Mouse (Mus musculus) limb, embryonic 15.5 days (tissue): Measurements from ENCODE around the gene Lrrc4. TPM values are rescaled to one million over a fixed set of nuclear protein-coding genes. Genes with fewer than 3 reads are reported as not detected.

ENCODE experiments used
- ATAC-seq: fragments of 200-750 bp; cut with Nextera tagmentation; 2 replicates; pipeline ENCODE4 v1.8.0; 2017; ENCODE audit warnings: low read depth, moderate TSS enrichment; ENCODE audit not compliant: insufficient number of reproducible peaks, low FRiP score, low TSS enrichment
- H3K27ac ChIP-seq: fragments of 300-500 bp; sonication (generic); 2 replicates; pipeline ENCODE4 v1.5.1; 2015; ENCODE audit warnings: moderate library complexity, mild to moderate bottlenecking, inconsistent platforms
- H3K27me3 ChIP-seq: fragments of 300-500 bp; sonication (generic); 2 replicates; pipeline ENCODE4 v1.6.1; 2015; ENCODE audit warnings: inconsistent platforms
- H3K36me3 ChIP-seq: fragments of 300-500 bp; sonication (generic); 2 replicates; pipeline ENCODE4 v1.6.1; 2015; ENCODE audit warnings: inconsistent platforms
- H3K4me1 ChIP-seq: fragments of 300-500 bp; sonication (generic); 2 replicates; pipeline ENCODE4 v1.6.1; 2015; ENCODE audit warnings: inconsistent platforms
- H3K4me2 ChIP-seq: fragments of 300-500 bp; sonication (generic); 2 replicates; pipeline ENCODE4 v1.6.1; 2015; ENCODE audit warnings: mild to moderate bottlenecking, inconsistent platforms
- H3K4me3 ChIP-seq: fragments of 300-500 bp; sonication (generic); 2 replicates; pipeline ENCODE4 v1.5.1; 2015; ENCODE audit warnings: mild to moderate bottlenecking, inconsistent platforms
- H3K9ac ChIP-seq: fragments of 300-500 bp; sonication (generic); 2 replicates; pipeline ENCODE4 v1.6.1; 2015; ENCODE audit warnings: inconsistent platforms
- H3K9me3 ChIP-seq: fragments of 300-500 bp; sonication (generic); 2 replicates; pipeline ENCODE4 v1.6.1; 2016; ENCODE audit warnings: inconsistent platforms
- WGBS: fragments of 180-500 bp; shearing (Covaris S2); methylation state at CpG from one replicate; pipeline ENCODE4 v1.1.7; 2015; 5-methylcytosine and 5-hydroxymethylcytosine counted together
- polyA plus RNA-seq: library from polyadenylated mRNA; unstranded; fragments of >200 nt; fragmentation: Nextera tagmentation; extraction: Ambion mirVana; gene quantifications from 2 replicates; pipeline ENCODE4 v1.2.1, GENCODE M21; 2015

The Lrrc4 gene
- polyA plus RNA-seq, 1 experiment from 2014 or later: 0.56 TPM

DNA sequence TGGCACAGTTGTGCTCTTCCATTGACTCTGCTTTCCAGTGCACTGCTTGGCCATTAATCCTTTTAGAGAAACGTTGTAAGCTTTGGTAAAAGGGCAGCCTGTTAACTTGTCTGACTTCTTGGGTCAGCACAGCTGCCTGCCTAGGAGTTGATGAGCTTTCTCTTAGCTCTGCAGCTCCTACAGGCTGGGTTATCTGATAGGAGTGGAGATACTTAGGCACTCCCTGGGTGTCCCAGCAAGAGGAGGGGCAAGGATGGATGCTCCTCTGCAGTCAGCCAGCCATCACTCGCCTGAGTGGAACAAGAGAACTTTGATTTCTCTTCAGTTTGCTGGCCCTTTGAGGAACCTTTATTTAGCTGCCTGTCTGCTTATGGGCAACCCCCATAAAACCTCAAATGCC is 121.5 kb downstream of the Lrrc4 start:
- no peak overlapping the region for H3K4me2 ChIP-seq
- peaks cover 6% of the 10 kb centered on the region; the same call in 1 of the 2 replicates for H3K4me1 ChIP-seq
- no peaks in the 10 kb centered on the region for H3K9me3 ChIP-seq
- no peak for ATAC-seq
- H3K27me3 ChIP-seq: no peaks in the 10 kb centered on the region
- no peak overlapping the region for H3K9ac ChIP-seq
- no peak overlapping the region for H3K4me3 ChIP-seq
- H3K36me3 ChIP-seq: peaks cover 18% of the 10 kb centered on the region
- 31% methylated on average over 2 of the region's 2 CpGs for whole genome bisulfite sequencing
- no peak overlapping the region for H3K27ac ChIP-seq

- 77% methylated on average over 12 of the region's 12 CpGs for WGBS
- Histone ChIP-seq H3K4me1 (peaks cover 11% of the 10 kb centered on the region), H3K4me3 (no peak overlapping the region), H3K9me3 (no peaks in the 10 kb centered on the region), H3K36me3 (peaks cover 13% of the 10 kb centered on the region), H3K9ac (no peak overlapping the region), H3K27me3 (no peaks in the 10 kb centered on the region), H3K27ac (no peak overlapping the region), H3K4me2 (no peak overlapping the region)
- no peak for ATAC-seq
Measured at GRCm38 (mm10) chr6:28706976-28707592, 124.5 kb downstream of the Lrrc4 start.

DNA sequence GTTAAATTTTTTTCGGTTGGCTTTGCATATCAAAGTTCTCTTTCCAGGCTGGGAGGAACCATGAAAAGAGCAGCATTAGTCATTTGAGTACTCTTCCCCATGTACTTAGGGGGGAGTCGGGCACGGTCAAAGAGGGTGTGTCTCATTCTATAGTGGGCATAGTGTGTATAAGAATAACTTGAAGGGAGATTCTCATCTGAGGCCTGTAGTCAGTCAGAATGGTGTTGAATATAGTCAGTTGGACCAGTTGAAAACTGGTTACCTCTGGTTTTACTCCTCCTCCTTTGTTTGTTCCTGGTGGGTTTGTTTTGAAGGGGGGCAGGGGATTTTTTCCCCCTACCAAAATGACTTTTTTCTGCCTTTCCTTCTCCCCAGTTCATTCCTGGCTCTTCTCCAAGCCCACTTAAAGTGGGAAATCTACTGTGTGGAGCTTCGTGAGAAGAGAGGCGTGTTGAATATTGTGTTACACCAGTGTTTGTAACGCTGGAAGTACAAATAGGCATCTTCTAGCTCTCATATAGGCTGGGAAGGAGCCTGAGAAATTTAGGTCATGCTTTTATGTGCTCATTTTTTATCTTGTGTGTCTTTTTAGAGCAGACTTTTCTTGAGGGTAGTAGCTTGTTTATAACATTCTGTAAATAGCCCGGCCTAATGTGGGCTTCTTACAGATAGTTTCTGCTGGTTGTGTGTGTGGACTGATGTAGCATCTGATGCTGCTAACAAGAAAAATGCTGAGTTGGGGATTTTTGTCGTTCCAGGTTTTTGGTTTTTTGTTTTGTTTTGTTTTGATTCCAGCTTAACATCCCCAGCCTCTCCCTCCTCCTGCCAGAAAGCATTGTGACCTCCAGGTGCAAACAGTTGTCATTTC is 125.2 kb downstream of the Lrrc4 start:
- Histone ChIP-seq H3K9ac (no peak overlapping the region), H3K36me3 (peaks cover 13% of the 10 kb centered on the region), H3K4me1 (peaks cover 11% of the 10 kb centered on the region), H3K4me2 (no peak overlapping the region), H3K9me3 (no peaks in the 10 kb centered on the region), H3K4me3 (no peak overlapping the region), H3K27me3 (no peaks in the 10 kb centered on the region), H3K27ac (no peak overlapping the region)
- 69% methylated on average over 8 of the region's 8 CpGs for WGBS
- ATAC-seq: no peak

DNA sequence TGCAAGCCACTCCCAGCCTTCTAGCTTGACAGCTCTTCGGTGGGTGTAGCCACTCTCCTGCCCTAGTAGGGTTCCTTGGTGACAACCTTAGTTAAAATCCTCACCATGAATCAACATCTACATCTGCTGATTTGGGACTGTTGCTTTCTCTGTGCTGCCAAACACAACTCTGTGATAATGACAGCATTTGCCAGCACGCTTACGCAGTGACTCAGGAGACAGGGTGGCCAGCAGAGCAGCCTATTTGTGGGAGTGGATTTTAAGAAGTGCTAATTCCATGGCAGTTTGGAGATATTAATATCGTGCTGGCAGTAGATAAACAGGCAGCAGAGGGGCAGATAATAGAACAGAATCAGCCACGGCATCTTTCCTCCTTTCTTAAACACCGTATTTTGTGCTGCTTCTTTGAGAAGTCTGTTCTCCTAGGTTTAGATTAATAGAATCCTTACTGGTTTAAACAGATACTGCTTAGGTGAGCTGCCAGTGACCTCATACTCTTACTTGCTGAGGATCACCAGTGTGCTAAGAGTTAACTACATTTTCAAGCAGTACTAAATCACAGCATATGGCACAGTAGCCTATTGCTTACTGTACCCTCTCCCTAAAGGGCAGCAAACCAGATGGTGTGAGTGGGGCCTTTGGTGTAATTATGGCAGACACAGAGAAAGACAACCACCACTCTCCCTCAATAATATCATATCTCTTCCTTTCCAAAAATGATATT is 126.0 kb downstream of the Lrrc4 start:
- Histone ChIP-seq H3K4me3 (no peak overlapping the region), H3K9ac (no peak overlapping the region), H3K4me2 (no peak overlapping the region), H3K27ac (no peak overlapping the region), H3K4me1 (peaks cover 11% of the 10 kb centered on the region), H3K36me3 (peaks cover 13% of the 10 kb centered on the region), H3K27me3 (no peaks in the 10 kb centered on the region), H3K9me3 (no peaks in the 10 kb centered on the region)
- 72% methylated on average over 6 of the region's 6 CpGs for WGBS
- no peak for ATAC-seq

DNA sequence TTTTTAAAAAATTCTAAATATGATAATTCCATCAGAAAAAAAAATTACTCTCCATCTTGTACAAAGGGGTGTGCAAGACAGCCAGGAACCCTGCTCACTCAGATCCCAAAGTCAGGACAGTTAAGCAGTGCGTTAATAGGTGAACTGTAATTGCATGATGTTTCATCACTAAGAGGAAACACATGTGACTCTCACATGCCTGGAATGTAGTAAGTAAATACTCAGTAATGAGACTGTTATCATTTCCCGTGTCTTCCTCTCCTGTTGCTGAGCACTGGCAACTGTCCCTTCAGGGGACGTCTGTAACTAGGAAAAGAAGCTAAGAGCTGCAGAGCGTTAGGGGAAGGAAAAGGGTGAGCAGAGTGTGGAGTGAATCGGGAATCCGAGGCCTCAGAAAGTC is 126.9 kb downstream of the Lrrc4 start:
- Histone ChIP-seq H3K27ac (0 out of 2 replicates have a peak overlapping the region, but pooled peaks have one; percentile 47), H3K27me3 (no peaks in the 10 kb centered on the region), H3K4me1 (peaks cover 11% of the 10 kb centered on the region), H3K4me2 (no peak overlapping the region), H3K9ac (no peak overlapping the region), H3K4me3 (no peak overlapping the region), H3K9me3 (no peaks in the 10 kb centered on the region), H3K36me3 (peaks cover 13% of the 10 kb centered on the region)
- ATAC-seq: no peak
- WGBS: 29% methylated on average over 6 of the region's 6 CpGs

- Histone ChIP-seq H3K9me3 (no peaks in the 10 kb centered on the region), H3K4me1 (peaks cover 6% of the 10 kb centered on the region; the same call in 1 of the 2 replicates), H3K9ac (no peak overlapping the region), H3K4me2 (no peak overlapping the region), H3K4me3 (no peak overlapping the region), H3K27ac (no peak overlapping the region), H3K27me3 (no peaks in the 10 kb centered on the region), H3K36me3 (no peaks in the 10 kb centered on the region; the same call in 1 of the 2 replicates)
- WGBS: 87% methylated on average over 3 of the region's 3 CpGs
- no peak for ATAC-seq
Measured at GRCm38 (mm10) chr6:28697214-28697613, 134.3 kb downstream of the Lrrc4 start.

GRCm38 (mm10) chr6:28692659-28693058 is 138.9 kb downstream of the Lrrc4 start:
- no peaks in the 10 kb centered on the region for H3K9me3 ChIP-seq
- H3K4me3 ChIP-seq: no peak overlapping the region
- ATAC-seq: no peak
- 0 out of 2 replicates have a peak, but pooled peaks cover 3% of the 10 kb centered on the region for H3K4me1 ChIP-seq
- H3K27me3 ChIP-seq: no peaks in the 10 kb centered on the region
- no peak overlapping the region for H3K9ac ChIP-seq
- H3K4me2 ChIP-seq: no peak overlapping the region
- no peak overlapping the region for H3K27ac ChIP-seq
- no peaks in the 10 kb centered on the region; the same call in 1 of the 2 replicates for H3K36me3 ChIP-seq

DNA sequence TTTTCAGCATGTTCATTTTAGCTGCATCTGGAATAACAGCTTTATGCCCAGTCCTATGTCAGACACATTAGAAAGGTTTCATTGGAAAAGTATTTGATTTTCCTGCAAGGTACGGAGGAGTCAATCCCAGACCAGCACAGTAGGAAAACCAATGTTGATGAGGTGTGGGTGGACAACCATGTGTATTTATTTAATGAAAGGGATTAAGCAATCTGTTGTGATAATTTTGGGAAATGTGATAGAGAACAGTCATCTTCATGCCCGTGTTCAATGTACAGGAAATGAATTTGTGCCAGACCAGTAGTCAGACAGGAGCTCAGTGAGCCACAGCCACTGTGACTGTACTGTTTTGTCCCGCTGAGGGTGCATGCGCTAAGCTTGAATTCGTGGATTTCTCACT is 143.8 kb downstream of the Lrrc4 start:
- H3K4me2 ChIP-seq: no peak overlapping the region
- WGBS: 77% methylated on average over 5 of the region's 5 CpGs
- ATAC-seq: no peak
- H3K9ac ChIP-seq: no peak overlapping the region
- no peak overlapping the region for H3K4me3 ChIP-seq
- no peaks in the 10 kb centered on the region for H3K4me1 ChIP-seq
- H3K27me3 ChIP-seq: no peaks in the 10 kb centered on the region
- no peaks in the 10 kb centered on the region for H3K9me3 ChIP-seq
- no peaks in the 10 kb centered on the region for H3K36me3 ChIP-seq
- no peak overlapping the region for H3K27ac ChIP-seq

DNA sequence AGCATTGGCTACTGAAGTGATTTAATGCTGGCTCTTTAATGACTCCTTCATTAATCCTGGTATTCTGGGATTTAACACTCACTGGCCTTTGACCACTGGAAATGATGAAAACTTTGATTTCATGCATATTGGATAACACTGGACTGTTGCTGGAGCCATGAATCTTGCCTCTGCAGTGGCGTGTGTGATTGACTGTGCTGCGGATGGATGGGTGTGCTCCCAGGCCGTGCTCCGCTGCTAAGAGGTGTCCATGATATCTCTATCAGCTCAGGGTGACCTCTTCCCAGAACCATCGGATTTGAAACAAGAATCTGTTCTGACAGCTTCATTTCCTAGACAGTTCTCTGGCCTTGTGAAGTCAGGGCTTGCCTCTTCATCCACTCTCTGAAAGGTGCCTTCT is 145.8 kb downstream of the Lrrc4 start:
- no peak overlapping the region for H3K9ac ChIP-seq
- no peak overlapping the region for H3K4me3 ChIP-seq
- no peaks in the 10 kb centered on the region for H3K36me3 ChIP-seq
- ATAC-seq: no peak
- WGBS: 83% methylated on average over 5 of the region's 5 CpGs
- no peak overlapping the region for H3K4me2 ChIP-seq
- no peak overlapping the region for H3K27ac ChIP-seq
- no peaks in the 10 kb centered on the region for H3K27me3 ChIP-seq
- peaks cover 11% of the 10 kb centered on the region; the same call in 1 of the 2 replicates for H3K4me1 ChIP-seq
- H3K9me3 ChIP-seq: no peaks in the 10 kb centered on the region

DNA sequence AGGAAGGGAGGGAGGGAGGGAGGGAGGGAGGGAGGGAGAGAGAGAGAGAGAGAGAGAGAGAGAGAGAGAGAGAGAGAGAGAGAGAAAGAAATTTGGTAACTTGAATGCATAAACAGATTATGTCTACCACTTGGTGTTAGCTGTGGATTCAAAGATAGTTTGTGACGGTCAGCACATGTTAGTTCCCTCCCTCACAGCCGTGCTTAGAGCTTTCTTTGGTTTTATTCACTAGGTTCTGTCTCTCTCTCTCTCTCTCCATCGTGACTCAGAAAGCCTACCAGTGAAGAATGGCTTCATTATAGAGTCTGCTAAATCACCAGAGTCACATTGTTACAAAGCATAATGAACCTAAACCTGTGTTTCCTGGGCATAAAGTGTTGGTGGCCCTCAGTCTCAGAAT is 146.5 kb downstream of the Lrrc4 start:
- WGBS: 72% methylated on average over 3 of the region's 3 CpGs
- Histone ChIP-seq H3K9me3 (no peaks in the 10 kb centered on the region), H3K4me2 (no peak overlapping the region), H3K4me1 (peaks cover 14% of the 10 kb centered on the region), H3K4me3 (no peak overlapping the region), H3K27ac (no peak overlapping the region), H3K36me3 (no peaks in the 10 kb centered on the region), H3K9ac (no peak overlapping the region), H3K27me3 (no peaks in the 10 kb centered on the region)
- no peak for ATAC-seq

DNA sequence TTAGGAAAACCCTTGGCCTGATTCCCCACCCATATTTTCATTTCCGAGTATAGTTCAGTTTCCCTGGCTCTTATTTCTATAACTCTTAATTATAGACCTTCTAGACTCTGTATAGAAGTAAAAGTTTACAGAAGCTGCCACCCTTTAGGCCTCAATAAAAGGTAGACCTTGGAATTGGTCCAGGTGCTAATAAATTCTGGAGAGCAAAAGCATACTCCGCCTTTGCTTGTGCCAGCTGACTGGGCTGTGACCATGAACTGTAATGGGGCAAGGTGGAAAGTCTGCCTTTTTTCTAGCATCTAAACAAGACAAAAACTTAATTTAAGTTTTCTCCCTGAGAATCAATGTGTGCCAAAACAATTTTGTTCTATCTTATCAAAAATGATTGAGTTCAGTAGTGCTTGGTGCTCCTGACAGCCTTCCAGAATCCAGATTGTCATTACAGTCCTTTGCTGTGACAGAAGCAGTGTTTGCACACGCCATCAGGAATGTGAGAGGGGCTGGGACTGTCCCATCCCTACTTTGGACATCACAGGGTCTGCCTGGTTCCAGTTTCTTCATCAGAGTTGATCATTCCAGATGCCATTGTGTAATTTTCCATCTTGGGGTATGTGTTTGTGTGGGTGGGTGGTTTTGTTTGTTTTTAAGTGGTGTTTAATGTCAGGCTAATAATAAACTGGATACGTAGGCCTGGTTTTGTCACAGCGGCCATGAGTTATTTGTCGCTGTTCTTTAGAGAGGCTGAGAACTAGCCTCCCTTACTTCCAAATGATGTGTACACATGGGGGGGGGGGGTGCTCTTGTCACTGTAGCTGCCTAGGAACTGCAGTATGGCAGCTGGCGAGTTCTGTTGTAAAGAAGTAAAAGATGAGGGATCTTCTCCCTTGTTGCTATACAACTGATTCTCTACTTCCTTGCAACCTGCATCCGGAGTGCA is 149.8 kb downstream of the Lrrc4 start:
- 63% methylated on average over 8 of the region's 8 CpGs for WGBS
- no peak overlapping the region for H3K27ac ChIP-seq
- H3K9ac ChIP-seq: no peak overlapping the region
- ATAC-seq: no peak
- no peaks in the 10 kb centered on the region for H3K36me3 ChIP-seq
- no peaks in the 10 kb centered on the region for H3K9me3 ChIP-seq
- no peak overlapping the region for H3K4me2 ChIP-seq
- peaks cover 14% of the 10 kb centered on the region for H3K4me1 ChIP-seq
- H3K27me3 ChIP-seq: no peaks in the 10 kb centered on the region
- no peak overlapping the region for H3K4me3 ChIP-seq
